Mouse (Mus musculus) c-Kit-negative CD71-positive TER-119-positive erythroid progenitor cells, embryonic 14.5 days (primary cell): ENCODE results near the gene Speer1.
"Not testable (repeated sequence)": the region's sequence is repeated elsewhere in the genome, so short reads cannot be mapped to it uniquely, and the experiment has no call there.

ENCODE experiments used
- DNase-seq: peaks from one replicate; pipeline ENCODE4 v3.0.0-alpha.2; 2013; ENCODE audit warnings: low read depth, low spot score

The Speer1 gene

GRCm38 (mm10) chr5:11341216-11341615 lies at the start of gene Speer1:
Speer1 (plus strand) TSS chr5:11341516.
- DNase-seq, result not testable (repeated sequence)
